Mouse (Mus musculus): Measurements from ENCODE around the gene Kif21b.

Gene Kif21b

GRCm38 (mm10) chr1:136128944-136129589, 2.1 kb upstream of the Kif21b start:
- DNase-seq (ENCODE audit: low spot score) = no peak

GRCm38 (mm10) chr1:136130107-136130506, 1.1 kb upstream of the Kif21b start:
- no peak for DNase-seq (ENCODE audit: low spot score)

- DNase-seq (ENCODE audit: low spot score) = peak; percentile 61
Observed at GRCm38 (mm10) chr1:136131603-136132291, 558 bp downstream of the Kif21b start.

- DNase-seq (ENCODE audit: low spot score) = peak; percentile 57
Observed at GRCm38 (mm10) chr1:136132386-136133201, 1.4 kb downstream of the Kif21b start.

- peak; percentile 37 for DNase-seq (ENCODE audit: low spot score)
Observed at GRCm38 (mm10) chr1:136133570-136134240, 2.5 kb downstream of the Kif21b start.

GRCm38 (mm10) chr1:136134547-136134946, 3.4 kb downstream of the Kif21b start:
- no peak for DNase-seq (ENCODE audit: low spot score)

- DNase-seq (ENCODE audit: low spot score) = no peak
Observed at GRCm38 (mm10) chr1:136135046-136135445, 3.9 kb downstream of the Kif21b start.

- DNase-seq (ENCODE audit: low spot score) = no peak
Observed at GRCm38 (mm10) chr1:136135777-136136444, 4.7 kb downstream of the Kif21b start.

GRCm38 (mm10) chr1:136136547-136136946, 5.4 kb downstream of the Kif21b start:
- DNase-seq (ENCODE audit: low spot score) = peak; percentile 22

GRCm38 (mm10) chr1:136137071-136137531, 5.9 kb downstream of the Kif21b start:
- DNase-seq (ENCODE audit: low spot score) = no peak

- DNase-seq (ENCODE audit: low spot score) = peak; percentile 62
Observed at GRCm38 (mm10) chr1:136137575-136137974, 6.4 kb downstream of the Kif21b start.

- no peak for DNase-seq (ENCODE audit: low spot score)
Observed at GRCm38 (mm10) chr1:136138191-136138830, 7.1 kb downstream of the Kif21b start.

GRCm38 (mm10) chr1:136139990-136140640, 8.9 kb downstream of the Kif21b start:
- DNase-seq (ENCODE audit: low spot score) = peak; percentile 67

- DNase-seq (ENCODE audit: low spot score) = no peak
Observed at GRCm38 (mm10) chr1:136141176-136141950, 10.2 kb downstream of the Kif21b start.

- peak; percentile 66 for DNase-seq (ENCODE audit: low spot score)
Observed at GRCm38 (mm10) chr1:136142336-136142735, 11.1 kb downstream of the Kif21b start.

GRCm38 (mm10) chr1:136143514-136143913, 12.3 kb downstream of the Kif21b start:
- DNase-seq (ENCODE audit: low spot score) = no peak

GRCm38 (mm10) chr1:136149702-136150101, 18.5 kb downstream of the Kif21b start:
- DNase-seq (ENCODE audit: low spot score) = no peak

GRCm38 (mm10) chr1:136151371-136151770, 20.2 kb downstream of the Kif21b start:
- no peak for DNase-seq (ENCODE audit: low spot score)

GRCm38 (mm10) chr1:136156304-136156703, 25.1 kb downstream of the Kif21b start:
- DNase-seq (ENCODE audit: low spot score) = no peak

GRCm38 (mm10) chr1:136156951-136157350, 25.8 kb downstream of the Kif21b start:
- DNase-seq (ENCODE audit: low spot score) = no peak
